Mouse (Mus musculus) CH12.LX (cell line): ENCODE results near the gene Armc10. TPM values are rescaled to one million over a fixed set of nuclear protein-coding genes. Genes with fewer than 3 reads are reported as not detected.

Experiments used
- DNase-seq: peaks from one replicate; pipeline ENCODE4 v3.0.0-alpha.2; 2013; ENCODE audit errors: extremely low read depth
- H3K27ac ChIP-seq: 2 replicates; pipeline ENCODE4 v1.5.1; 2012; ENCODE audit warnings: low read depth, mild to moderate bottlenecking, control low read depth, moderate library complexity; ENCODE audit not compliant: insufficient read depth
- H3K27me3 ChIP-seq: replicated peaks from 2 replicates; pipeline ENCODE3; 2012; ENCODE audit warnings: inconsistent platforms
- H3K36me3 ChIP-seq, 2 experiments: replicated peaks in 1 of 2; 2 replicates each; pipeline versions ENCODE3 to v1.6.1; 2012; ENCODE audit warnings: inconsistent platforms in 1 of 2, low read length in 1 of 2, mild to moderate bottlenecking in 1 of 2, mixed read lengths in 1 of 2, moderate library complexity in 1 of 2; ENCODE audit not compliant: control insufficient read depth in 1 of 2, insufficient read depth in 1 of 2
- H3K4me1 ChIP-seq, 2 experiments: 2 replicates each; pipeline ENCODE4 v1.6.1; 2012; ENCODE audit warnings: inconsistent platforms in 1 of 2, moderate library complexity in 1 of 2; ENCODE audit not compliant: insufficient read depth in 2 of 2, control insufficient read depth in 1 of 2
- H3K4me2 ChIP-seq: 2 replicates; pipeline ENCODE4 v1.6.1; 2012; ENCODE audit warnings: low read depth, mild to moderate bottlenecking, control low read depth; ENCODE audit not compliant: poor library complexity, insufficient read depth, severe bottlenecking
- H3K4me3 ChIP-seq, 3 experiments: fragments of 150-350 bp in 1 of 3; sonication (generic) in 1 of 3; replicated peaks in 1 of 3; 2 replicates each; pipeline versions ENCODE3 to v1.5.1; 2011 to 2012; ENCODE audit warnings: low read depth in 2 of 3, low read length in 2 of 3, mild to moderate bottlenecking in 2 of 3, moderate library complexity in 2 of 3, control low read depth in 1 of 3, improper control_type of control experiment in 1 of 3, inconsistent platforms in 1 of 3, mixed read lengths in 1 of 3; ENCODE audit not compliant: poor library complexity in 1 of 3
- H3K79me2 ChIP-seq: replicated peaks from 2 replicates; pipeline ENCODE4 v1.6.1; 2012; ENCODE audit warnings: mild to moderate bottlenecking, moderate library complexity; ENCODE audit not compliant: control insufficient read depth, poor library complexity, insufficient read depth, severe bottlenecking; ENCODE audit errors: extremely low read depth
- H3K9ac ChIP-seq: 2 replicates; pipeline ENCODE4 v1.6.1; 2012; ENCODE audit warnings: low read depth, mild to moderate bottlenecking, control low read depth, moderate library complexity; ENCODE audit not compliant: insufficient read depth
- H3K9me3 ChIP-seq: replicated peaks from 2 replicates; pipeline ENCODE3; 2012; ENCODE audit warnings: low read length, inconsistent platforms, mixed read lengths
- BHLHE40 ChIP-seq: IDR thresholded peaks from 2 replicates; pipeline ENCODE4 v1.6.1; 2011; ENCODE audit warnings: mild to moderate bottlenecking, low read depth, low read length, improper control_type of control experiment
- CHD1 ChIP-seq: IDR thresholded peaks from 2 replicates; pipeline ENCODE4 v1.6.1; 2012; ENCODE audit warnings: low read depth, low read length, improper control_type of control experiment, inconsistent platforms
- CTCF ChIP-seq, 2 experiments: IDR thresholded peaks in 1 of 2; conservative IDR thresholded peaks in 1 of 2; 2 replicates each; pipeline ENCODE4 v1.5.1; 2011 to 2012; ENCODE audit warnings: low read depth in 2 of 2, low read length in 2 of 2, improper control_type of control experiment in 1 of 2, inconsistent platforms in 1 of 2, mild to moderate bottlenecking in 1 of 2, moderate library complexity in 1 of 2
- E2F4 ChIP-seq: IDR thresholded peaks from 2 replicates; pipeline ENCODE4 v1.6.1; 2011; ENCODE audit warnings: low read depth, low read length, improper control_type of control experiment; ENCODE audit not compliant: insufficient replicate concordance
- ETS1 ChIP-seq: conservative IDR thresholded peaks from 2 replicates; pipeline ENCODE4 v1.6.1; 2012; ENCODE audit warnings: low read depth, mild to moderate bottlenecking, inconsistent platforms, low read length, improper control_type of control experiment, moderate library complexity
- HCFC1 ChIP-seq: IDR thresholded peaks from 2 replicates; pipeline ENCODE4 v1.6.1; 2012; ENCODE audit warnings: low read depth, mild to moderate bottlenecking, inconsistent platforms, low read length, improper control_type of control experiment
- JUN ChIP-seq: IDR thresholded peaks from 2 replicates; pipeline ENCODE4 v1.6.1; 2011; ENCODE audit warnings: low read depth, mild to moderate bottlenecking, low read length, improper control_type of control experiment, moderate library complexity; ENCODE audit not compliant: insufficient read depth
- KAT2A ChIP-seq: IDR thresholded peaks from 2 replicates; pipeline ENCODE4 v1.6.1; 2012; ENCODE audit warnings: low read length, improper control_type of control experiment, inconsistent platforms; ENCODE audit not compliant: insufficient replicate concordance
- MAX ChIP-seq: IDR thresholded peaks from 2 replicates; pipeline ENCODE4 v1.6.1; 2011; ENCODE audit warnings: low read length, improper control_type of control experiment
- MEF2A ChIP-seq: IDR thresholded peaks from 2 replicates; pipeline ENCODE4 v1.6.1; 2014; ENCODE audit warnings: low read depth, mild to moderate bottlenecking, inconsistent platforms, low read length, improper control_type of control experiment, borderline replicate concordance
- NELFE ChIP-seq: IDR thresholded peaks from 2 replicates; pipeline ENCODE4 v1.6.1; 2011; ENCODE audit warnings: low read depth, low read length, improper control_type of control experiment
- NRF1 ChIP-seq: IDR thresholded peaks from 2 replicates; pipeline ENCODE4 v1.6.1; 2014; ENCODE audit warnings: low read depth, mild to moderate bottlenecking, inconsistent platforms, low read length, improper control_type of control experiment, moderate library complexity
- RAD21 ChIP-seq: IDR thresholded peaks from 2 replicates; pipeline ENCODE4 v1.6.1; 2011; ENCODE audit warnings: low read depth, mild to moderate bottlenecking, low read length, improper control_type of control experiment, moderate library complexity
- SMC3 ChIP-seq: IDR thresholded peaks from 2 replicates; pipeline ENCODE4 v1.6.1; 2011; ENCODE audit warnings: low read depth, low read length, improper control_type of control experiment
- USF1 ChIP-seq: IDR thresholded peaks from 2 replicates; pipeline ENCODE4 v1.6.1; 2014; ENCODE audit warnings: low read depth, mild to moderate bottlenecking, inconsistent platforms, low read length, improper control_type of control experiment
- ZC3H11A ChIP-seq: IDR thresholded peaks from 2 replicates; pipeline ENCODE4 v1.6.1; 2012; ENCODE audit warnings: low read depth, mild to moderate bottlenecking, inconsistent platforms, low read length, improper control_type of control experiment
- dilution Hi-C: fragments of 300-500 bp; cut with MboI; formaldehyde crosslinking; loops from 2 replicates; pipeline ENCODE4 v1.14.3; 2020; ENCODE audit warnings: low sequenced_read_pairs; ENCODE audit not compliant: extremely low pct_unique_long_range_greater_than_20kb, extremely low pct_ligation_motif_present
- in situ Hi-C: fragments of 300-500 bp; cut with MboI; formaldehyde crosslinking; loops from 3 replicates; pipeline ENCODE4 v1.14.3; 2019; ENCODE audit warnings: low sequenced_read_pairs, low pct_ligation_motif_present, low pct_unique_long_range_greater_than_20kb, mixed read lengths
- polyA plus RNA-seq: library from polyadenylated mRNA; unstranded; fragments of >175 nt; gene quantifications from 2 replicates; pipeline ENCODE4 v1.2.1, GENCODE M21; 2012; ENCODE audit warnings: low read depth; ENCODE audit not compliant: insufficient read length
- total RNA-seq, 2 experiments: library from RNA; depleted of rRNA; stranded (reverse); fragments of 300-350 nt in 1 of 2; fragments of >200 nt in 1 of 2; gene quantifications; 2 replicates each; pipeline ENCODE4 v1.2.3; 2012 to 2014

The Armc10 gene
- total and polyA plus RNA-seq, 3 experiments: 39.1 to 71.9 (median 46.0) TPM

DNA sequence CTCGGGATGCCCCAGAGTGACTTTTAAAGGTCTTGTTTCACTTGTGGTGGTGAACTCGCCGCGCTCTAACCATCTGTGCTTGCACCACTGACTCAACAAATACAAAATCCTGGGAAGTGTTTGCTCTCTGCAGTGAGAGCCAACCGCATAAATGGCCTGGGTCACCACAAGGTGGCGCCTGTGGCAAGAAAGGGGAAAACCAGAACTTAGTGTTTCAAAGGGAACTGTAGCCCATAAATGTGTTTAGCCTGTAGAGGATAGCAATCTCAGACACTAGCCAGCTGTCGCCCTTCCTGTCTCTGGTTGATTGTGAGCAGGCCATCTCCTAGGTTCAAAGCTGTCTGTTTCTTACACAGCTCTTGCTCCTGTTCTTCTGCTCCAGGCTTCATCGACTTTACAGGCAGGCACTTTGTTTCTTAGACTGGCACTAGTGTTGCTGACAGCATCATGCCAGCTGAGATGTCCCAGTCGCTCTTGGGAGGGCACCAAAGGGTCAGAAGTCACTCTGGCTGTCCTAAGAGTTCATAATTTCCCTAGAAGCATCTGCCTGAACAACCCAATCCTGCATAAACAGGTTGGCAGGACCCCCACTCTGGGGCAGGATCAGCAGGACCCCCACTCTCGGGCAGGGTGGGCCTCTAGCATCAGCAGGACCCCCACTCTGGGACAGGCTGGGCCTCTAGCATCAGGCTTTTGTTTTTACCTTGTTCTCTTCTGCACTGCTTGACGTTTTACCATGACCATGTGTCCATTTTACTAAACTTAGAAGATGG is 13.2 kb downstream of the Armc10 start:
- TF ChIP-seq RAD21 (peak; percentile 71), ETS1 (no peak), ZC3H11A (peak; percentile 29; the same call in 1 of the 2 replicates), KAT2A (no peak), NELFE (0 out of 2 replicates have a peak, but pooled peaks have one; percentile 17), JUN (no peak), CTCF (conservative IDR thresholded peaks at IDR 0.05 in 1 of 2, IDR thresholded peaks at IDR 0.05 in 1 of 2; ENCODE audit: low read depth in 2 of 2, low read length in 2 of 2) (peak; percentile 54 to 88), SMC3 (peak; percentile 90), CHD1 (no peak)
- TF ChIP-seq, all 38 proteins: peak for 5
- Histone ChIP-seq H3K9ac (no peak overlapping the region), H3K27ac (no peak overlapping the region), H3K4me2 (no peak overlapping the region), H3K4me1 (peaks cover 3 to 17% of the 10 kb centered on the region in 2 experiments), H3K79me2 (no peaks in the 10 kb centered on the region), H3K9me3 (no peaks in the 10 kb centered on the region), H3K4me3 (no peak overlapping the region), H3K27me3 (no peaks in the 10 kb centered on the region), H3K36me3 (peaks cover 35 to 58% of the 10 kb centered on the region in 2 experiments)
- DNase-seq: peak; percentile 70
- dilution Hi-C loops: no loop called here
- in situ Hi-C loops: no loop called here

DNA sequence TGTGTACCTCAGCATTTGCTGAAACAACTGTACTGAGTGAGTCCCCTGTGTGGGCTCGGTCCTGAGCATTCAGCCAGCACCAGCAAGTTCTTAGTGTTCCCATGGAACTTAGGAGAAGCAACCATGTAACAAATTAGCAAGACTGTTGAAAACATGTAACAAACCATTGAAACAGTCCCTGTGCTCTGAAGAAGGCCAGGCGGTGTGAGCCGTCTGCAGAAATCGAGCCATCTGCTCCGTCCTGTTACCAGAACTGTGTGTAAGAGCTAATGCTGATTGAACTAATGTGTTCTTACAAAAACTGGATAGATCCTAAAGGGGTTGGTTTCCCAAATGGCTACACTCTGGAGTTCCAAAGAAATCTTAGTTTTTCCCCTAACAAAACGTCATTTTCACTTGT is 15.2 kb downstream of the Armc10 start:
- DNase-seq: no peak
- dilution Hi-C loops: no loop called here
- H3K9ac ChIP-seq: no peak overlapping the region
- H3K36me3 ChIP-seq: peaks cover 24 to 55% of the 10 kb centered on the region in 2 experiments
- no peaks in the 10 kb centered on the region for H3K9me3 ChIP-seq
- TF ChIP-seq USF1 (no peak), KAT2A (no peak)
- no peak overlapping the region for H3K27ac ChIP-seq
- no peaks in the 10 kb centered on the region for H3K27me3 ChIP-seq
- H3K4me1 ChIP-seq: peaks cover 3 to 17% of the 10 kb centered on the region in 2 experiments
- H3K79me2 ChIP-seq: no peaks in the 10 kb centered on the region
- in situ Hi-C loops: no loop called here
- H3K4me2 ChIP-seq: no peak overlapping the region
- no peak overlapping the region for H3K4me3 ChIP-seq

DNA sequence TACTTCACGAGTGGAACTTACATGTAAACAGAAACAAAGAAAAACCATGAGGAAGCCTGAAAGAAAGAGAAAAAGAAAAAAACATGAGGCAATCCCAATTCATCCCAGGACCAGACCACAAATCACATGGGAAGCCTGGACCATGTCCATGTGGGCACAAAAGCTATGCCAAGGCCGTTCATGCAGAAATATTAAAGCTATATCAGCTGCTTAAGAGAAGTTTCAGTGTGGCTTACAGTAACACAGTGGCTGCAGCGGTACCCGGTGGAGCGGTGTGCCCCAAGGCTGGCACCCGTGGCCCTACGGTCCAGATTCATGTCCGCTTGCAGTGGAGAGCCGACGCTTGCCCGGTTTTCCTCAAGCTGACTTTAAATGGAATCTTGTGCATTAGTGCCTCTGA is 17.5 kb downstream of the Armc10 start:
- no peak overlapping the region for H3K27ac ChIP-seq
- dilution Hi-C loops: no loop called here
- peaks cover 17 to 42% of the 10 kb centered on the region in 2 experiments for H3K36me3 ChIP-seq

More for the DNA sequence above, 17.5 kb downstream of the Armc10 start:
- Histone ChIP-seq H3K4me2 (no peak overlapping the region), H3K27me3 (no peaks in the 10 kb centered on the region), H3K9ac (no peak overlapping the region), H3K4me3 (no peak overlapping the region), H3K9me3 (no peaks in the 10 kb centered on the region), H3K79me2 (no peaks in the 10 kb centered on the region), H3K4me1 (peaks cover 3 to 13% of the 10 kb centered on the region in 2 experiments)
- DNase-seq: no peak
- TF ChIP-seq HCFC1 (no peak), MAX (no peak), MEF2A (no peak), NRF1 (no peak), CHD1 (no peak), E2F4 (no peak), BHLHE40 (no peak)
- in situ Hi-C loops: no loop called here
